Mouse (Mus musculus): ENCODE results near the gene St6galnac4.

The St6galnac4 gene

DNA sequence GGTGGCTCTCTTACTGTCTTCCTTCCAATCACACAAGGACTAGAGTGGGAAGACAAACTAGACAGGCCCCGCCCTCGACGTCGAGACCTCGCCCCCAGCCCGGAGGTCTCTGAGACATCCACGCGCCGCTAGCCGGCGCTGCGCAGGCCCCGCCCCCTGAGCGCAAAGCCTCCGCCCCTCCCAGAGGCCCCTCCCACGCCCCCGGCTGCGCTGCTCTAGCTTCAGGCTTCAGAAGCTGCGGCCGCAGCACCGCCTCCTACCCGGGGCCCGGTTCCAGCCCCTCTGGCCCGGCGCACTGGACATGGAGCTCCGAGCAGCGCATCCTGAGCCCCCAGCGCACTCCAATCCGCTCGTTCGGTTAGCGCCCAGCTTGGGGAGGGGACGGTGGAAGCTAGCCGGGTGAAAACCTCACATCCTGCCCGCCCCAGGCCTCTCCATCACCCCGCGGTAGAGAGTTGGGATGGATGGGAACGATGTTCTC lies at the start of gene St6galnac4:
Gene St6galnac4 (plus strand): TSS at position 225 of the 481 bp plus-strand sequence.
- DNase-seq (ENCODE audit: low read depth, low spot score), result peak; percentile 99

DNA sequence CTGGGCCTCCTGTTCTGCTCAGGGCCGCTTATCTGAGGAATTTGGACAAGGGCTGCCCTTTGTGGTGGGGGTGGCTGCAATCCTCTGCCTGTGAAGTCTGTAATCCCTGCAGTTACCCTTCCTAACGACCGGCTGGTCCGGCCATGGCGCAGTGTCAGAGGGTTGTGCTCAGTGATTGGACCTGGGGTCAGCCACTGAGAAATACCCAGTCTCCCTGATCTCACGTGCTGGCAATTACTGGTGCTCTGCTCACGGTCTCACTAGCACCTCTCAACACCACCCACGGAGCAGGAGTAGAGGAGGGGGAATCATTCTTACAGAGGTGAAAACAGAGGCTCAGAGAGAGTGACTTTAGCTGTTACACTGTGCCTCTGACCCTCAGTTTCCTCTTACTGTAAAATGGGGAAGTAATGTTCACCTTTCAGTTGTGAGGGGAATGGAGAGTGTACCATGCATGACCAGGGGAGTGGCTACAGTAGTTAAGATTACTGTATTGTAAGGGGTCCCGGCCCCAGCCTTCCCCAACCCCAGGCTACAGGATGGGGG lies 49.5 kb upstream of the St6galnac4 start:
- DNase-seq (ENCODE audit: low read depth, low spot score), result no peak

- DNase-seq (ENCODE audit: low read depth, low spot score), result no peak
These were observed 49.0 kb upstream of the St6galnac4 start for GRCm38 (mm10) chr2:32537941-32538340.

- no peak for DNase-seq (ENCODE audit: low read depth, low spot score)
These were observed 48.4 kb upstream of the St6galnac4 start for GRCm38 (mm10) chr2:32538461-32538860.

DNA sequence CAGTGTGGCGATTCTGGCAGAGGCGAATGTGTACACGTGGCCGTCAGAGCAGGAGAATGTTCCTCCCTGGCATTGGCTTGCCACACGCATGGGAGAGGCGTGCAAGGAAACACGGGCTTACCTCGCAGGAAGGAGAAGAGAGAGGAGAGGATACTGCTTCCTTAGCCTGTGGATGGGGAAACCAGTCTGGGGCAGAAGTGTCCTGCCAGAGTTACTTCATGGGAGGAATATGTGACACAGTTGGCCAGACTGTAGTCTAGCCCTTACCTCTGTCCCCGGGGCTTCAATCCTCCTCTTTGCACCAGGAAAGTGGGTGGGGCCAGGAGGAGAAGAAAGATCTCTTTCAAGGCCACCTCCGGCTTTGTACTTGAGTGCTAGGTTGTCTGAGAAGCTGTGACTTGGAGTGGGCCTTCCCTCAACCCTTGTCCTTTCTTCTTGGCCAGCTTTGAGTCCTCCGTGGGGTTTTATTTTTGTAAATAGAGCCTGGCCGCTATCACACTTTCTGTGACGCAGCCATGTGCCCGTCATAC lies 47.4 kb upstream of the St6galnac4 start:
- peak; percentile 76 for DNase-seq (ENCODE audit: low read depth, low spot score)

DNA sequence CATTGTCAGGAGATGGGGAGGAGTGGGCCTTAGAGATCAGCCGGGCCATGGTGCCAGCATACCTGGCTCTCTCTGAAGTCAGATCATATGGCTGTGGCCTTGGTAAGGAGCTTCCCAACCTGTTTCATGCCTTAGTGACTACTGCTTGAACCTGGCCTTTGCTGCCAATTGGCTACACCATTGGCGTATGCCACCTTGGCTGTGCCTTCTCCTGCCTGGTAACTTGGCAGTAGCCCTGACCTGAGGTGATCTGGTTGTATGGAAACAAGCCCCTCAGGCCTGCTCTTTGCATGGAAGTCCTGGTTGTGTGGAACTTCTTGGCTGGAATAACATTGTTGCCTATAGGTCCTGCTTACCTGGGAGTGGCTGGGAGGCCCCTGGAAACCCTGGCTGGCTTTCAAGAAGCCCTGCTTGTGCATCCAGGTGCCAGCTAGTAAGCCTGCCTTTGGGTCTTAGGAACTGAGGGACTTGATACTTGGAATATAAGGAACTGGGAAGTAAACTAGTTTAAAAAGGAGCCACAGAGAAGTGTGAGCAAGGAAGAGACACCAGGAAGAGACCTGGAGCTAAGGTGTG lies 45.5 kb upstream of the St6galnac4 start:
- no peak for DNase-seq (ENCODE audit: low read depth, low spot score)

- no peak for DNase-seq (ENCODE audit: low read depth, low spot score)
These were observed 44.8 kb upstream of the St6galnac4 start for GRCm38 (mm10) chr2:32541986-32542573.

GRCm38 (mm10) chr2:32543031-32543449 lies 43.9 kb upstream of the St6galnac4 start:
- DNase-seq (ENCODE audit: low read depth, low spot score), result no peak

GRCm38 (mm10) chr2:32546951-32547350 lies 39.9 kb upstream of the St6galnac4 start:
- no peak for DNase-seq (ENCODE audit: low read depth, low spot score)

DNA sequence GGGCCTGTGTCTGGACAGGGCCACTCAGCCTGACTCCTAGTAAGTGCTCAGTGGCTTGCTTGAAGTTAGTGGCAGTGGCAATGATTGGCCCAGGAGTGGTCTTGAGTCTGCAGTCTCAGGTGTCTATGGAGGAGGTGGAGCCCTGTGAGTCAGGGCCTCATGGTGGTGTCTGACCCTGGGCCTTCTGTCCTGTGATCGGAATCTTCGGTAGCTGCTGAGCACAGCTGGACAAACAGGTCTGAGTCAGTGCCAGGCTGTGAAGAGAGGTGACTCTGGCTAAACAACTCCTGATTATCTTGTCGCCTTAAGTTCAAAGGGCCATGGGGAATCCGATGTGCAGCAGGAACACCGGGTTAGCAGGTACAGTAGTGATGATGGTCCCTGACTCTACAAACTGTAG lies 39.5 kb upstream of the St6galnac4 start:
- no peak for DNase-seq (ENCODE audit: low read depth, low spot score)

DNA sequence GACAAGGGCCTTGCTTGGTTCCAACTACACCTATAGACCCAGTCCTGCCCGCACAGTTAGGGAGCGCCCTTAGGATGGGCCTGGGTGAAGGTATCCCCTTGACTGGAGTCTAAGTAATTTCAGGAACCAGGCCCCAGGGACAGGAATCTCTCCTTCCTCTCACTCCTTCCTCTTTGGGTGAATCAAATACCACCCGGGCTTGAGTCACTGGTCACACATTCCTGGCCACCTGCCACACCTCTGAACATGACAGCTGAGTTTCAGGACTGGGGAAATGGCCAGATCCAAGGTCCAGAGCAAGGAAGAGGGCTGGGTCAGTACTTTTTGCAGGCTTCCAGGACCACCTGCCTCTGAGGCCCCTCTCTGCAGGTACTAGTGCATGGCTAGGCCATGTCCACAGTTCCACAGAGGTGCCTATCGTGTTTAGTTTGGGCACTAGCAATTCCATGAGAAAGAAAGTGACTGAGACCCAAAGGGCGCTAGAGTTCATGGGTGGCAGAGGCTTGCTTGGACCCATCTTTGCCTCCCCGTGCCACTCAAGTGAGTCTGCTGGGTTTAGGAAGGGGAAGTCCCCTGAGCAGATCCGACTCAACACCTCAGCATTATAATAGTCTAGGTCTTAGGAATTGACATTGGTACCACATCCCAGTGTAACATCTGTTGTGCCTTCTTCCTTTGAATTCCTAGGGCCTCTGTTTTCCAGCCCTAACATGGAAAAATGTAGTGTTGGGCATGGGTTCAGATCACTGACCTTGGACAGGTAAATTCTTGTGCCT lies 38.7 kb upstream of the St6galnac4 start:
- DNase-seq (ENCODE audit: low read depth, low spot score), result no peak

DNA sequence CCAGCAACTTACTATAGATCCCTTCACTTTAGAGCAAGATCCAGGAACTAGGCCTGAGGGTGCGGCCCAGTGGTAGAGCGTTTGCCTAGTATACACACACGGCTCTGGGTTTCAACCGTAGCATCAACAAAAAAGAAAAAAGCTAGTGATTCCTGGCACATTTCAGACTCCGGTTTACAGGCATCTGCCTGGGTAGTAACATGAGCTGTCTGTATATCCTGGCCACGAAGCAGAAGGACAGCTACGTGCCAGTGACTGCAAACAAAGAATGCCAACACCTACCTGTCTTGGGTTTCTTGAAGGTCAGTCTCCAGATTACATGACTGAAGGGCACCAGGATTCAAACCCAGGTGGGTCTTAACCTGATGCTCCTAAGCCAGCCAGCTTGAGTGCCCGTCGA lies 37.7 kb upstream of the St6galnac4 start:
- DNase-seq (ENCODE audit: low read depth, low spot score), result no peak

- DNase-seq (ENCODE audit: low read depth, low spot score), result no peak
These were observed 37.1 kb upstream of the St6galnac4 start for GRCm38 (mm10) chr2:32549764-32550163.

DNA sequence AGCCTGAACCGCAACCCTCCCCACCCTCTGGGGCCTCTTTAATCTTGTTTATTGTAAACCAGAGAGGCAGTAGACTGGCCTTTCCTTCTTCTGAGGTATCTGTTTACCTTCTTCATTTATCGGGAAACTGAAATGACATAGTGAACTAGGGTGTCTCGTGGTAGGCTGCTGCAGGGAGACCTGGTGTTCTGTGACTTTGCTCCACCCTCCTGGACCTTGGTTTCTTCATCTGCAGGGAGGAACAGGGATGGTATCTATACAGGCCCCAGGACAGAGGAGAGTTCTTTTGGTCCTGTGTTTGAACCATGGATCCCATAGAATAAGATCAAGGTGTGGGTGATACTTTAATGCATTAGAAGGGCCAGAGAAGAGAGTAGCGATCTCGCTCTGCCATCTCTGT lies 35.7 kb upstream of the St6galnac4 start:
- DNase-seq (ENCODE audit: low read depth, low spot score), result no peak

- no peak for DNase-seq (ENCODE audit: low read depth, low spot score)
These were observed 33.2 kb upstream of the St6galnac4 start for GRCm38 (mm10) chr2:32553592-32554148.

DNA sequence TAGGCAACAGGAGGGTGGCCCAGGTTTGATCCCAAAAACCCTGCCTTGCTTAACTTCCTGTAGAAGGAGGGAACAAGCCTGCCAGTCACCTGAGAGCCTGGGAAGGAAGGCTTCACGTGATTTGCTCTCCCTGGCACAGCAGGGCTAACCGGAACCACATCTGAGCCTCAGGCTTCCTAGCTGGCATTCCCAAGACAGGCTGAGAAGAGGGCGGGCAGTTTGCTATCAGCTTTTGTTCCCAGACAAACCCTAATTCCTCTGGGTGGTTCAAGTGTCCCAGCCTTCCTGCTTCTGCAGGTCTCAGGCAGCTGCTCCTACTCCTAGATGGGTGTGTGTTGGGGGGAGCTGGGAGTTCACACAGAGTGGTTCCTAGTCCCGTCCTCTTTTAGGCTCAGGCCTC lies 31.4 kb upstream of the St6galnac4 start:
- DNase-seq (ENCODE audit: low read depth, low spot score), result peak; percentile 87

- DNase-seq (ENCODE audit: low read depth, low spot score), result no peak
These were observed 30.9 kb upstream of the St6galnac4 start for GRCm38 (mm10) chr2:32556019-32556418.

DNA sequence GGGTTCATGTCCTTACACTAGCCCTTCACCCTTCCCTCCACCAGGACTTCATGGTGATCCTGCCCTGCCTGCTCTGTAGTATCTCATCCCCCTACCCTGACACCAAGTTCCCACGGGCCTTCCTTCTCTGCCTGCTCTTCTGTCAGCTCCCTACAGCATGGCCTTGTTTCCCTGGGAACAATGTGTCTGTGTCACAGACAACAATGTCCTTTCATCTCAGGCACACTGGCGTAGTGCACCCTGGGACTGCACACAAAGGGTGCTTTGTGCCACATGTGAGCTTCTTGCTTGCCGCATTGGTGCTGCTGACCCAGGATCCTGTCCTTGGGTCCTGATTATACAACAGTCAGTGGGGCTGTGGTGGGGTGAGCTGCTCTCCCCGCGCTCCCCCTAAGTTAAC lies 27.3 kb upstream of the St6galnac4 start:
- no peak for DNase-seq (ENCODE audit: low read depth, low spot score)

- peak; percentile 88 for DNase-seq (ENCODE audit: low read depth, low spot score)
These were observed 20.3 kb upstream of the St6galnac4 start for GRCm38 (mm10) chr2:32566536-32567063.

GRCm38 (mm10) chr2:32568149-32568548 lies 18.7 kb upstream of the St6galnac4 start:
- no peak for DNase-seq (ENCODE audit: low read depth, low spot score)

- no peak for DNase-seq (ENCODE audit: low read depth, low spot score)
These were observed 18.0 kb upstream of the St6galnac4 start for GRCm38 (mm10) chr2:32568941-32569340.

Measured in ZHBTc4 (cell line).